Mouse (Mus musculus) MEL (cell line): ENCODE results near the gene Rnf5. TPM values are rescaled to one million over a fixed set of nuclear protein-coding genes. Genes with fewer than 3 reads are reported as not detected.

Source experiments
- DNase-seq: peaks from one replicate; pipeline ENCODE4 v3.0.0; 2011; ENCODE audit warnings: low read depth, low spot score
- H3K27ac ChIP-seq: 2 replicates; pipeline ENCODE4 v1.5.1; 2012; ENCODE audit warnings: low read depth, mild to moderate bottlenecking, control low read depth, low read length, moderate library complexity; ENCODE audit not compliant: control insufficient read depth
- H3K27me3 ChIP-seq, 2 experiments: fragments of 150-350 bp in 1 of 2; sonication (generic) in 1 of 2; 2 replicates each; pipeline ENCODE4 v1.6.1; 2012; ENCODE audit warnings: low read length in 2 of 2, mild to moderate bottlenecking in 2 of 2, improper control_type of control experiment in 1 of 2, moderate library complexity in 1 of 2; ENCODE audit not compliant: insufficient read depth in 2 of 2, control insufficient read depth in 1 of 2
- H3K36me3 ChIP-seq, 2 experiments: 2 replicates each; pipeline ENCODE4 v1.6.1; 2012 to 2014; ENCODE audit warnings: low read length in 2 of 2, improper control_type of control experiment in 1 of 2, inconsistent platforms in 1 of 2, mild to moderate bottlenecking in 1 of 2; ENCODE audit not compliant: insufficient read depth in 2 of 2, control insufficient read depth in 1 of 2
- H3K4me1 ChIP-seq, 2 experiments: fragments of 150-350 bp in 1 of 2; sonication (generic) in 1 of 2; 2 replicates each; pipeline ENCODE4 v1.6.1; 2012; ENCODE audit warnings: low read length in 2 of 2, improper control_type of control experiment in 1 of 2, mild to moderate bottlenecking in 1 of 2; ENCODE audit not compliant: insufficient read depth in 2 of 2, control insufficient read depth in 1 of 2
- H3K4me3 ChIP-seq, 2 experiments: fragments of 150-350 bp in 1 of 2; sonication (generic) in 1 of 2; 2 replicates each; pipeline ENCODE4 v1.5.1; 2012; ENCODE audit warnings: low read depth in 2 of 2, low read length in 2 of 2, mild to moderate bottlenecking in 2 of 2, moderate library complexity in 2 of 2, control low read depth in 1 of 2, improper control_type of control experiment in 1 of 2; ENCODE audit not compliant: control insufficient read depth in 1 of 2, insufficient read depth in 1 of 2
- H3K79me2 ChIP-seq: 2 replicates; pipeline ENCODE4 v1.6.1; 2012; ENCODE audit warnings: mild to moderate bottlenecking, low read length, moderate library complexity; ENCODE audit not compliant: control insufficient read depth, poor library complexity, insufficient read depth
- H3K9ac ChIP-seq: 2 replicates; pipeline ENCODE4 v1.6.1; 2012; ENCODE audit warnings: low read depth, mild to moderate bottlenecking, control low read depth, low read length, moderate library complexity; ENCODE audit not compliant: control insufficient read depth, poor library complexity, severe bottlenecking
- H3K9me3 ChIP-seq: fragments of 150-350 bp; sonication (generic); replicated peaks from 2 replicates; pipeline ENCODE4 v1.6.1; 2012; ENCODE audit warnings: mild to moderate bottlenecking, low read length, improper control_type of control experiment, moderate library complexity; ENCODE audit not compliant: insufficient read depth
- BHLHE40 ChIP-seq: IDR thresholded peaks from 2 replicates; pipeline ENCODE4 v1.6.1; 2012; ENCODE audit warnings: low read depth, mild to moderate bottlenecking, inconsistent platforms, low read length, improper control_type of control experiment, borderline replicate concordance
- CHD2 ChIP-seq: IDR thresholded peaks from 2 replicates; pipeline ENCODE4 v1.6.1; 2011; ENCODE audit warnings: low read length, improper control_type of control experiment
- E2F4 ChIP-seq: IDR thresholded peaks from 2 replicates; pipeline ENCODE4 v1.6.1; 2011; ENCODE audit warnings: low read depth, low read length, improper control_type of control experiment, borderline replicate concordance
- ELF1 ChIP-seq: IDR thresholded peaks from 2 replicates; pipeline ENCODE4 v1.6.1; 2014; ENCODE audit warnings: low read depth, mild to moderate bottlenecking, inconsistent platforms, low read length, improper control_type of control experiment, moderate library complexity
- EP300 ChIP-seq, 2 experiments: IDR thresholded peaks; 2 replicates each; pipeline ENCODE4 v1.6.1; 2011; ENCODE audit warnings: improper control_type of control experiment in 2 of 2, low read length in 2 of 2, low read depth in 1 of 2, mild to moderate bottlenecking in 1 of 2
- HCFC1 ChIP-seq: IDR thresholded peaks from 2 replicates; pipeline ENCODE4 v1.6.1; 2012; ENCODE audit warnings: low read depth, mild to moderate bottlenecking, inconsistent platforms, low read length, improper control_type of control experiment, moderate library complexity
- MAFK ChIP-seq: IDR thresholded peaks from 2 replicates; pipeline ENCODE4 v1.6.1; 2011; ENCODE audit warnings: low read depth, mild to moderate bottlenecking, low read length, improper control_type of control experiment, borderline replicate concordance
- MAZ ChIP-seq: IDR thresholded peaks from 2 replicates; pipeline ENCODE4 v1.6.1; 2012; ENCODE audit warnings: low read depth, mild to moderate bottlenecking, inconsistent platforms, low read length, improper control_type of control experiment
- MEF2A ChIP-seq: IDR thresholded peaks from 2 replicates; pipeline ENCODE4 v1.6.1; 2014; ENCODE audit warnings: low read depth, mild to moderate bottlenecking, inconsistent platforms, low read length, improper control_type of control experiment; ENCODE audit not compliant: poor library complexity, insufficient replicate concordance, severe bottlenecking; ENCODE audit errors: extremely low read depth
- MYB ChIP-seq: IDR thresholded peaks from 2 replicates; pipeline ENCODE4 v1.6.1; 2011; ENCODE audit warnings: mild to moderate bottlenecking, low read depth, low read length, improper control_type of control experiment
- NELFE ChIP-seq: IDR thresholded peaks from 2 replicates; pipeline ENCODE4 v1.6.1; 2011; ENCODE audit warnings: low read depth, low read length, improper control_type of control experiment
- POLR2AphosphoS2 ChIP-seq: IDR thresholded peaks from 2 replicates; pipeline ENCODE4 v1.6.1; 2011; ENCODE audit warnings: low read length, improper control_type of control experiment
- RAD21 ChIP-seq: IDR thresholded peaks from 2 replicates; pipeline ENCODE4 v1.6.1; 2011; ENCODE audit warnings: mild to moderate bottlenecking, low read depth, low read length, improper control_type of control experiment
- RCOR1 ChIP-seq: IDR thresholded peaks from 2 replicates; pipeline ENCODE4 v1.6.1; 2012; ENCODE audit warnings: low read depth, mild to moderate bottlenecking, inconsistent platforms, low read length, improper control_type of control experiment
- SIN3A ChIP-seq: IDR thresholded peaks from 2 replicates; pipeline ENCODE4 v1.6.1; 2012; ENCODE audit warnings: low read length, improper control_type of control experiment, inconsistent platforms
- TAL1 ChIP-seq: IDR thresholded peaks from 2 replicates; pipeline ENCODE4 v1.6.1; 2012; ENCODE audit warnings: mild to moderate bottlenecking, inconsistent platforms, low read length, moderate library complexity, mixed read lengths
- TBP ChIP-seq: IDR thresholded peaks from 2 replicates; pipeline ENCODE4 v1.8.0; 2011; ENCODE audit warnings: low read depth, low read length, improper control_type of control experiment
- TCF12 ChIP-seq: IDR thresholded peaks from 2 replicates; pipeline ENCODE4 v1.6.1; 2014; ENCODE audit warnings: low read depth, mild to moderate bottlenecking, inconsistent platforms, low read length, improper control_type of control experiment, moderate library complexity
- UBTF ChIP-seq: IDR thresholded peaks from 2 replicates; pipeline ENCODE4 v1.6.1; 2012; ENCODE audit warnings: low read depth, mild to moderate bottlenecking, inconsistent platforms, low read length, improper control_type of control experiment, moderate library complexity, borderline replicate concordance; ENCODE audit not compliant: insufficient read depth
- USF1 ChIP-seq: IDR thresholded peaks from 2 replicates; pipeline ENCODE4 v1.6.1; 2014; ENCODE audit warnings: low read depth, mild to moderate bottlenecking, inconsistent platforms, low read length, improper control_type of control experiment, moderate library complexity
- USF2 ChIP-seq, 2 experiments: IDR thresholded peaks; 2 replicates each; pipeline ENCODE4 v1.6.1; 2011 to 2012; ENCODE audit warnings: improper control_type of control experiment in 2 of 2, low read length in 2 of 2, borderline replicate concordance in 1 of 2, inconsistent platforms in 1 of 2, low read depth in 1 of 2, mild to moderate bottlenecking in 1 of 2; ENCODE audit not compliant: insufficient read depth in 1 of 2
- ZKSCAN1 ChIP-seq: IDR thresholded peaks from 2 replicates; pipeline ENCODE4 v1.6.1; 2012; ENCODE audit warnings: low read depth, mild to moderate bottlenecking, inconsistent platforms, low read length, improper control_type of control experiment, moderate library complexity
- ZMIZ1 ChIP-seq: IDR thresholded peaks from 2 replicates; pipeline ENCODE4 v1.6.1; 2012; ENCODE audit warnings: low read depth, mild to moderate bottlenecking, inconsistent platforms, low read length, improper control_type of control experiment, moderate library complexity
- polyA plus RNA-seq, 2 experiments: library from polyadenylated mRNA; stranded (reverse) in 1 of 2; unstranded in 1 of 2; fragments of >175 nt in 1 of 2; fragments of >200 nt in 1 of 2; gene quantifications; 2 replicates each; pipeline versions ENCODE4 v1.2.1 to v1.2.4; 2012; ENCODE audit warnings: low replicate concordance in 2 of 2, low read depth in 1 of 2; ENCODE audit not compliant: insufficient read length in 2 of 2, insufficient read depth in 1 of 2, missing spikeins in 1 of 2
- total RNA-seq: library from RNA; depleted of rRNA; stranded (reverse); fragments of 300-350 nt; gene quantifications from 2 replicates; pipeline ENCODE4 v1.2.3, GENCODE M21; 2012

The Rnf5 gene
- total and polyA plus RNA-seq, 3 experiments, result 24.8 to 85.1 TPM; not detected in 1

GRCm38 (mm10) chr17:34613054-34613645 lies 9.7 kb upstream of the Rnf5 start (continued):
- no peak for TF ChIP-seq USF2 (IDR thresholded peaks at IDR 0.05; ENCODE audit: borderline replicate concordance in 1 of 2, insufficient read depth in 1 of 2, low read depth in 1 of 2, low read length in 2 of 2)
- 0 out of 2 replicates have a peak, but pooled peaks have one; percentile 39 for TF ChIP-seq HCFC1
- no peak for TF ChIP-seq TBP
- peak; percentile 69 for TF ChIP-seq RCOR1
- TF ChIP-seq TAL1, result peak; percentile 94
- TF ChIP-seq RAD21, result no peak
- TF ChIP-seq MYB, result peak; percentile 92
- peak; percentile 98 for TF ChIP-seq TCF12
- no peak for TF ChIP-seq USF1
- no peak for TF ChIP-seq CHD2
- TF ChIP-seq UBTF, result no peak
- TF ChIP-seq, all 39 proteins: peak for 16

- H3K9me3 ChIP-seq, result no peaks in the 10 kb centered on the region
- DNase-seq, result no peak
- no peak overlapping the region for H3K4me3 ChIP-seq
- H3K36me3 ChIP-seq, result peaks cover 0 to 23% of the 10 kb centered on the region in 2 experiments; a peak in 2 of 4 replicates
- peaks cover 11 to 40% of the 10 kb centered on the region in 2 experiments; a peak in 3 of 4 replicates for H3K4me1 ChIP-seq
- no peak for TF ChIP-seq USF2 (IDR thresholded peaks at IDR 0.05; ENCODE audit: borderline replicate concordance in 1 of 2, insufficient read depth in 1 of 2, low read depth in 1 of 2, low read length in 2 of 2)
- no peak for TF ChIP-seq ZKSCAN1
- TF ChIP-seq E2F4, result no peak
- no peak for TF ChIP-seq NELFE
- no peak for TF ChIP-seq CHD2
- no peak for TF ChIP-seq UBTF
- peaks cover 32% of the 10 kb centered on the region for H3K79me2 ChIP-seq
- no peaks in the 10 kb centered on the region for H3K27me3 ChIP-seq
- H3K27ac ChIP-seq, result no peak overlapping the region
- H3K9ac ChIP-seq, result no peak overlapping the region
Measured at GRCm38 (mm10) chr17:34611050-34611449, 7.6 kb upstream of the Rnf5 start.

DNA sequence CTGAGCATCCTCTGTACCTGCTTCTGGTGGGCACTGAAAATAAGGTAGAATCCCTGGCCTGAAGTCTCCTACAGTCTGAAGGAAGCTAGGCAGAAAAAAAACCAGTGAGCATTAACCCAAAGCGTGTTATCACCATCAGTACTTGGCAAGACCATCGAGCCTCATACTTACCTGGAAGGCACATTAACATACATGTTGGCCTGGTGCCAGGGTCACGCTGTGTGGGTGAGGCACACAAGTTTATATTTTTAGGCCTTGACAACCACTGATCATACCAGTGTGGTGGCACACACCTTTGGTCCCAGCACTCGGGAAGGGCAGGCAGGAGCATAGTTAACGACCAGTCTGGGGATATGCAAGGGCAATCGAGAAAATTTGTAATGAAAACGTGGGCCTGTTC lies 4.5 kb upstream of the Rnf5 start:
- Histone ChIP-seq H3K9ac (no peak overlapping the region), H3K36me3 (peaks cover 0 to 15% of the 10 kb centered on the region in 2 experiments; a peak in 2 of 4 replicates), H3K9me3 (no peaks in the 10 kb centered on the region), H3K27me3 (no peaks in the 10 kb centered on the region), H3K79me2 (peaks cover 43% of the 10 kb centered on the region), H3K4me1 (peaks cover 9 to 31% of the 10 kb centered on the region in 2 experiments; a peak in 3 of 4 replicates), H3K4me3 (no peak overlapping the region), H3K27ac (no peak overlapping the region)
- no peak for DNase-seq
- TF ChIP-seq ZMIZ1 (no peak), MAZ (no peak), EP300 (IDR thresholded peaks at IDR 0.05; ENCODE audit: low read depth in 1 of 2, low read length in 2 of 2) (no peak), POLR2AphosphoS2 (no peak), CHD2 (no peak), MEF2A (no peak), BHLHE40 (no peak), ELF1 (no peak), MYB (no peak), MAFK (no peak), SIN3A (no peak), TBP (no peak), NELFE (no peak)
